Mouse (Mus musculus) embryonic facial prominence, embryonic 11.5 days (tissue): ENCODE results near the gene Kcna2. TPM values are rescaled to one million over a fixed set of nuclear protein-coding genes. Genes with fewer than 3 reads are reported as not detected.

Experiments
- ATAC-seq: fragments of 200-750 bp; cut with Nextera tagmentation; replicated peaks from 2 replicates; pipeline ENCODE4 v1.8.0; 2017; ENCODE audit warnings: low read depth; ENCODE audit not compliant: insufficient number of reproducible peaks, low FRiP score, low TSS enrichment
- DNase-seq: peaks from one replicate; pipeline ENCODE4 v3.0.0-alpha.2; 2015; ENCODE audit warnings: low spot score
- H3K27ac ChIP-seq: fragments of 300-500 bp; sonication (generic); replicated peaks from 2 replicates; pipeline ENCODE4 v1.5.1; 2014; ENCODE audit warnings: mild to moderate bottlenecking, low read depth, low read length, control low read depth
- H3K27me3 ChIP-seq: fragments of 300-500 bp; sonication (generic); 2 replicates; pipeline ENCODE4 v1.6.1; 2014; ENCODE audit warnings: mild to moderate bottlenecking, low read length, moderate library complexity, mixed read lengths; ENCODE audit not compliant: control insufficient read depth, insufficient read depth
- H3K36me3 ChIP-seq: fragments of 300-500 bp; sonication (generic); replicated peaks from 2 replicates; pipeline ENCODE4 v1.6.1; 2014; ENCODE audit warnings: low read depth, mild to moderate bottlenecking, low read length, moderate library complexity, mixed read lengths; ENCODE audit not compliant: control insufficient read depth, insufficient read depth
- H3K4me1 ChIP-seq: fragments of 300-500 bp; sonication (generic); 2 replicates; pipeline ENCODE4 v1.6.1; 2014; ENCODE audit warnings: low read length, mixed read lengths; ENCODE audit not compliant: control insufficient read depth, insufficient read depth
- H3K4me2 ChIP-seq: fragments of 300-500 bp; sonication (generic); 2 replicates; pipeline ENCODE4 v1.6.1; 2014; ENCODE audit warnings: low read depth, mild to moderate bottlenecking, control low read depth, low read length, moderate library complexity
- H3K4me3 ChIP-seq: fragments of 300-500 bp; sonication (generic); 2 replicates; pipeline ENCODE4 v1.5.1; 2014; ENCODE audit warnings: low read depth, low read length, control low read depth
- H3K9ac ChIP-seq: fragments of 300-500 bp; sonication (generic); replicated peaks from 2 replicates; pipeline ENCODE4 v1.6.1; 2014; ENCODE audit warnings: mild to moderate bottlenecking, control low read depth, low read length
- H3K9me3 ChIP-seq: fragments of 300-500 bp; sonication (generic); replicated peaks from 2 replicates; pipeline ENCODE4 v1.6.1; 2016; ENCODE audit warnings: mild to moderate bottlenecking, low read length, inconsistent platforms, mixed read lengths; ENCODE audit not compliant: control insufficient read depth
- whole genome bisulfite sequencing: fragments of 180-500 bp; shearing (Covaris S2); extraction: QIAGEN DNeasy Blood & Tissue Kit; methylation state at CpG from one replicate; pipeline ENCODE4 v1.1.7; 2014; 5-methylcytosine and 5-hydroxymethylcytosine counted together
- polyA plus RNA-seq: library from polyadenylated mRNA; unstranded; fragments of >200 nt; fragmentation: Nextera tagmentation; extraction: Ambion mirVana; gene quantifications from 2 replicates; pipeline ENCODE4 v1.2.1, GENCODE M21; 2014

Gene Kcna2
- polyA plus RNA-seq, 1 experiment from 2014 or later: 0.20 TPM

DNA sequence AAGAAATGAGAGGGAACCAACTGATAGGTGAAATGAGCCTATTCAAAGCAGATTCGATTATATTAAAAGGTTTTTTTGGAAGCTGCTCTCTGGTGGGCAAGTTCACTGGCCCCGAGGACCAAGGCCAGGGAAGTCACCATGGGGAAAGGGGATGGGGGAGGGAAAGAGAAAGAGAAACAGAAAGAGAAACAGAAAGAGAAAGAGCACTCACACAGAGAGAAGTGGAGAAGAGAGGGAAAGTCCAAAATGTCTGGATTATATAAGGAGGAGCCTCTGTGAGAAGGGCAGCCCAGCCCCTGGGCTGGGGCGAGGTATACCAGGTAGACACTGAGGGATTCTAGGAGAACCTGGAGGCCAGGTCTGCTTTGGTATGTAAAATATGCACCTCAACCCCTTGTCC is 33.5 kb downstream of the Kcna2 start:
- Histone ChIP-seq H3K27me3 (no peaks in the 10 kb centered on the region), H3K9me3 (no peaks in the 10 kb centered on the region), H3K36me3 (no peaks in the 10 kb centered on the region), H3K9ac (no peak overlapping the region), H3K27ac (no peak overlapping the region), H3K4me2 (no peak overlapping the region), H3K4me3 (no peak overlapping the region), H3K4me1 (no peaks in the 10 kb centered on the region)
- 83% methylated on average over 3 of the region's 3 CpGs for WGBS
- ATAC-seq (no peak), DNase-seq (no peak)

DNA sequence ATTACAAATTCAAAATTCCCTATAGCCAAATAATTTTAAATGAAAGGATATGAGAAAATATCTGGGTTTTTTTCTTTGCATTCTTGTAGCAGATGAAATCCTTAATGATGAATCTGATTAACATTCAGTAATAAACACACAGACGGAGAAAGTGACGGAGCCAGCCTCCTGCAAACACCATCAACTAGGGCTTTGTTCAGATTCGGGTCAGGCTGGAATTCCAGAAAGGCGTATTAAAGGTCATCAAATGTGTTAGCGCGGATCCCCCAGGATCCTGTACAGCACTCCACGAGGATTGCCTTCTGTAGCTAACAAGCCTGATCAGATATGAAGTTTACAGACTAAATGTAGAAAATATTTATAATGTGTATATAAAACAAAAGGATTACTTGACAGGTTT is 46.2 kb downstream of the Kcna2 start:
- no peaks in the 10 kb centered on the region for H3K9me3 ChIP-seq
- H3K4me3 ChIP-seq: no peak overlapping the region
- H3K4me1 ChIP-seq: no peaks in the 10 kb centered on the region
- no peaks in the 10 kb centered on the region for H3K27me3 ChIP-seq
- no peaks in the 10 kb centered on the region for H3K36me3 ChIP-seq
- ATAC-seq: no peak
- no peak overlapping the region for H3K27ac ChIP-seq
- DNase-seq: no peak
- no peak overlapping the region for H3K4me2 ChIP-seq
- 72% methylated on average over 7 of the region's 7 CpGs for WGBS
- no peak overlapping the region for H3K9ac ChIP-seq

DNA sequence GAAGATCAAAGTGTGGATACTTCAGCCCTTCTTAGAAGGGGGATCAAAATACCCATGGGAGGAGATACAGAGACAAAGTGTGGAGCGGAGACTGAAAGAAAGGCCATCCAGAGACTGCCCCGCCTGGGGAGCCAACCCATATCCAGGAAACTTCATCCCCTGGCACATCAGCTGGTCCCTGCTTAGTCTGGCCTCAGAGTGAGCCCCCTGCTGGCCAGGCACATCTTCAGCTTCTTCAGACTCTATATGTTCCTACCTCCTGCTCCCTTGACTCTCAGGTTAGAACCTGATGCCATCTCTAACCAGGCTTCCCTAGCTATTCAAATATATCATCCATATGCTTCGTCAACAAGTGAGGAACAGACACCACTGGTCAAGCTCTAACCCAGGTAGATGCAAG is 48.1 kb downstream of the Kcna2 start:
- Histone ChIP-seq H3K36me3 (no peaks in the 10 kb centered on the region), H3K27me3 (no peaks in the 10 kb centered on the region), H3K4me3 (no peak overlapping the region), H3K9ac (no peak overlapping the region), H3K4me2 (no peak overlapping the region), H3K27ac (no peak overlapping the region), H3K9me3 (no peaks in the 10 kb centered on the region), H3K4me1 (no peaks in the 10 kb centered on the region)
- 75% methylated on average over 3 of the region's 3 CpGs for WGBS
- DNase-seq: peak; percentile 43
- ATAC-seq: no peak

DNA sequence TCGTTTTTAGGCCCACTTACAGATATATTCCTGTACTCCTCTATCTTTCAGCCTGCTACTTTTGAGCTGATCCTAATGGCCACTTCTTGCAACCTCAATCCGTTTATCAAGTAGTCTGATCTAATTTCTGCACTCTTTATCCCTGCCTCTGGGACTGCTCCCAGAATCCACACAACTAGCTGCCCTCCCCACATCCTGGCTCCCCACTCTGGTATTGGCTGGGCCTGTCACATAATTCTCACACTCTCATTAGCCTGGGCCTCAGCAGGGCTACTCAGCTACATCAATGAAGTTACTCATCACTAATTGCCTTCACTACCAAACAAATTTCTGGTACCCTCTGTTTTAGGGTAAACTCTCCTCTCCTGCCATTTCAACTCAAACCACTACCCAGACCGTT is 49.5 kb downstream of the Kcna2 start:
- no peak overlapping the region for H3K9ac ChIP-seq
- H3K4me1 ChIP-seq: no peaks in the 10 kb centered on the region
- DNase-seq (no peak), ATAC-seq (no peak)
- H3K27ac ChIP-seq: no peak overlapping the region
- H3K4me2 ChIP-seq: no peak overlapping the region
- no peaks in the 10 kb centered on the region for H3K27me3 ChIP-seq
- no peaks in the 10 kb centered on the region for H3K9me3 ChIP-seq
- no peak overlapping the region for H3K4me3 ChIP-seq
- 49% methylated on average over 3 of the region's 3 CpGs for WGBS
- H3K36me3 ChIP-seq: no peaks in the 10 kb centered on the region

DNA sequence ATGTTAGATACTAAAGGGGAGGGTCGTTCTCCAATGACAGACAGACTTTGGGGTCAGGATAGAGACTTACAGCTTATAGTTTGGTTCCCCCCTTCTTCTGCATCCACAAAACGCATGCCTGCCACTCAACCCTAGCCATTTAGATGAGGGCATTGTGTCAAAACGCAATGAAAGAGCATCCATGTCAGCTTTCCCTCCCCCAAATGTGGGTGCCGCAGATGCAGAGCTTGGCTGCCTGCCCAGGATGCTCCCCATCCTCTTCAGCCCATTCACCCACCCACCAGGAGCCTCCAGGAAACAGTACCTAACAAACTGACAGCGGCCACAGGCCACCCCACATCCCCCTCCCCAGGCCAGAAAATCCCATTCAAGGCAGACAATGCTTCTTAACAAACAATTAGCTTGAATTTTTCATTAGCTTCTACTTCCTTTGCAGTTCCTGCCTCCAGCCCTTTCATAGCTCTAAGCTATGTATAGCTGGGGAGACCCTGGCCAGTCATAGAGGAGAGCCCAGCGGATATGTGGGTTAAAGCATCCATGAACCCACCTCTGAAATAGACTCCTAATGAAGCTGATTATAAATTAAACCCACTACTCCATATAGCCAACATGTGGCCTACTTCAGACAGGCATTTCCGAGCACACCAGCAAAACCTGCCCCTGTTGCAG is 50.1 kb downstream of the Kcna2 start:
- Histone ChIP-seq H3K27me3 (no peaks in the 10 kb centered on the region), H3K9me3 (no peaks in the 10 kb centered on the region), H3K4me3 (no peak overlapping the region), H3K4me1 (no peaks in the 10 kb centered on the region), H3K4me2 (no peak overlapping the region), H3K36me3 (no peaks in the 10 kb centered on the region), H3K27ac (no peak overlapping the region), H3K9ac (no peak overlapping the region)
- ATAC-seq (no peak), DNase-seq (no peak)
- 55% methylated on average over 7 of the region's 7 CpGs for WGBS

DNA sequence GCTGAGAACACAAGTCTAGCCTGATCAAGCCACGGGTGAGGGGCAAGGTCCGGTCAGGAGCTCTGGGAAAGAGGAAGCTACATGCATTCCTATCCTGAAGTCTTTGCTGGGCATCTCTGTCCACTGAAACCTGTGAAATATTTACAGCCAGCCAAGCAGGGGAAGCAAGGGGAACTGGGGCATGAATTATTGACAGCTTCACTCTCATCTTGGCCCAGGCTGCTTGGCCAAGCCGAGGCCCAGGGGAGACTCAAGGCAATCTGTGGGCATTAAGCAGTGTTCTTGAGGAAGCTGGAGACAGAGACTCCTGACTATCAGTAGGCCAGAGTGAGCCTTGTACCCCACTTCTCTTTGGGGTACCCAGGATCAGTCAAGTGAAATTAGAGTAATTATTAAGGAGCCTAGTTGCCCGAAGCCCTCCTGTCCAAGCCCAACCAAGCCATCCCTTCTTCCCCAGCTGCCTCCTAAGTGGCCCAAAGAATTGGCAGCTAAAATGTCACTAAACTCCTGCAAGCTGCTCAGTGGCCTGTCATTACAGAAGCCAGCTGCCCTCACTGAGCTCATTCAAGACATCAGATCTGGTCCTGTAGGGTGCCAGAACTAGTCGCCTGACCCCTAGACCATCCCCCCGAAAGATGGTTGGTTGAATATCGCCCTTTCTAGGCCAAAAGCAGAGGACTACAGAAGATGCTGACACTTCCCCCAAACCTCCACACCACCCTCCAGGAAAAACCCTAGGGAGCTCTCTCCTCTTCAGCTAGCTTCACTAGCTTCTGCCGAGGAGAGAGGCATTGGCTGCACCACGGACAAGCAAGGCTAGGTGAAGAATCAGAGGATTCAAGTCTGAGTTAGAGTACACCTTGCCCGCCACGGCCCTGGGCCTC is 53.1 kb downstream of the Kcna2 start:
- Histone ChIP-seq H3K4me2 (no peak overlapping the region), H3K27ac (no peak overlapping the region), H3K9me3 (no peaks in the 10 kb centered on the region), H3K36me3 (no peaks in the 10 kb centered on the region), H3K27me3 (no peaks in the 10 kb centered on the region), H3K9ac (no peak overlapping the region), H3K4me1 (no peaks in the 10 kb centered on the region), H3K4me3 (no peak overlapping the region)
- DNase-seq: no peak
- no peak for ATAC-seq
- WGBS: 85% methylated on average over 11 of the region's 11 CpGs

DNA sequence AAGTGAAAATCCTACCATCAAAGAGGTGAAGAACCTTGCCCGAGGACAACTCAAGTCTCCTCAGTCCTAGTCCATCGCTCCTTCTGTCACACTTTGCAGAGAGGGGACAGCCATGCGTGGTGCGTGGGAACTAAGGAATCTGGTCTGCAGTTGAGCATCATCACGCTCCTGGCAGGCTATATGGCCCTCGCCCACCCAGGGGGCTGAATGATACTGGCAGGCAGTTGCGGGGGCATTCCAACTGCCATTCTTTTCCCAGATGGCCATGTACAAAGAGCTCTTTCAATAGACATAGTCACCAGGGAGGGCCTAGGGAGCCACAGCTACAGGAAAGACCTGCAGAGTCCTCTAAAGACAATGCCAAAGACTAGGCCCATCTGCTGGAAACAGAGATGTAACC is 57.9 kb downstream of the Kcna2 start:
- H3K27me3 ChIP-seq: 0 out of 2 replicates have a peak, but pooled peaks cover 3% of the 10 kb centered on the region
- no peaks in the 10 kb centered on the region for H3K9me3 ChIP-seq
- DNase-seq (no peak), ATAC-seq (no peak)
- H3K36me3 ChIP-seq: no peaks in the 10 kb centered on the region
- no peak overlapping the region for H3K27ac ChIP-seq
- H3K4me2 ChIP-seq: no peak overlapping the region
- no peak overlapping the region for H3K9ac ChIP-seq
- no peaks in the 10 kb centered on the region for H3K4me1 ChIP-seq
- no peak overlapping the region for H3K4me3 ChIP-seq
- WGBS: 89% methylated on average over 7 of the region's 7 CpGs

DNA sequence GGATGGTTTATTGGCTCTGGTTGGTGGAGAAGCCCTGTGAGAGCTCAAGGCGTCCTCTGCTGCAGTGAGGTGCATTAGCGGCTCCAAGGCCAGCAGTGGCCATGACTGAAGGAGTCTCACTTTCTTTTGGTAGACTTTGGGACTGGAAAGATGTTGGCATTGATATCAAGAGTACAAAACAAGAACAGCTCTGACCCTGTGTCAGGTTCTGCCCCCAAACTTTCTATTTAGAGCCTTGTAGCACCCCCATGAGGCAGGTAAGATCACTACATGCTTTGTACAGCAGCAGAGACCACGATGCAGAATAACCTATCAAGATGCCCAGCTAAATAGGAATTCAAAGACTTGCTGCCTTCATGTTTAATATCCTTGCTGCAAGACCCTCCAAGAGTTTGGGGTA is 58.5 kb downstream of the Kcna2 start:
- H3K9ac ChIP-seq: no peak overlapping the region
- H3K4me2 ChIP-seq: no peak overlapping the region
- ATAC-seq (no peak), DNase-seq (peak; percentile 15)
- no peak overlapping the region for H3K27ac ChIP-seq
- H3K4me3 ChIP-seq: no peak overlapping the region
- no peaks in the 10 kb centered on the region for H3K4me1 ChIP-seq
- 0 out of 2 replicates have a peak, but pooled peaks cover 3% of the 10 kb centered on the region for H3K27me3 ChIP-seq
- 53% methylated on average over 3 of the region's 3 CpGs for WGBS
- no peaks in the 10 kb centered on the region for H3K9me3 ChIP-seq
- no peaks in the 10 kb centered on the region for H3K36me3 ChIP-seq
